ENCODE assay signal across 8 mouse cellular contexts in genomic region chr5:115271931-115272811, GRCm38 (mm10). TPM values are rescaled to one million over a fixed set of nuclear protein-coding genes. Genes with fewer than 3 reads are reported as not detected.
DNase-seq lines count a peak whose midpoint lies in the region; ATAC-seq lines count a peak whose summit lies in the region.

No protein-coding gene starts in this region.

- H3K4me2 ChIP-seq in forebrain, embryonic 15.5 days (replicated peaks), result peak overlapping the region; percentile 66
- peak overlapping the region; percentile 60 for H3K4me2 ChIP-seq in hindbrain, embryonic 14.5 days (replicated peaks)
- peak overlapping the region; percentile 56 for H3K4me2 ChIP-seq in midbrain, embryonic 15.5 days

- ATAC-seq in forebrain, embryonic 15.5 days (replicated peaks), result peak; percentile 20; the same call in 1 of the 2 replicates
- peak; percentile 61 for ATAC-seq in hindbrain, embryonic 14.5 days (ENCODE audit: low FRiP score)
- ATAC-seq in midbrain, embryonic 15.5 days (replicated peaks), result peak; percentile 62

- peak overlapping the region; percentile 90 for H3K27ac ChIP-seq in forebrain, embryonic 15.5 days (replicated peaks)
- peak overlapping the region; percentile 87 for H3K27ac ChIP-seq in hindbrain, embryonic 14.5 days
- H3K27ac ChIP-seq in midbrain, embryonic 15.5 days, result peak overlapping the region; percentile 93

- H3K27me3 ChIP-seq in forebrain, embryonic 15.5 days, result no peaks in the 10 kb centered on the region
- H3K27me3 ChIP-seq in hindbrain, embryonic 14.5 days (ENCODE audit: control insufficient read depth, insufficient read depth, low read length), result no peaks in the 10 kb centered on the region
- H3K27me3 ChIP-seq in midbrain, embryonic 15.5 days (replicated peaks), result no peaks in the 10 kb centered on the region

- 0 out of 2 replicates have a peak, but pooled peaks cover 8% of the 10 kb centered on the region for H3K36me3 ChIP-seq in forebrain, embryonic 15.5 days
- H3K36me3 ChIP-seq in hindbrain, embryonic 14.5 days (replicated peaks; ENCODE audit: control insufficient read depth, insufficient read depth), result peaks cover 17% of the 10 kb centered on the region
- H3K36me3 ChIP-seq in midbrain, embryonic 15.5 days (replicated peaks), result no peaks in the 10 kb centered on the region

- DNase-seq in layer of hippocampus, adult 11-12 months (ENCODE audit: low spot score), result peak; percentile 42
- DNase-seq in layer of hippocampus, adult 8-10 months (ENCODE audit: low spot score in 2 of 2), result no peak
- DNase-seq in adrenal gland, postnatal 4 days (ENCODE audit: low spot score in 2 of 2), result peak; percentile 18 to 21
- peak; percentile 26 for DNase-seq in hindbrain, embryonic 14.5 days (ENCODE audit: low spot score)
- DNase-seq in liver, result peak; percentile 70
- peak; percentile 30 to 43 for DNase-seq in spleen, postnatal 14 days (ENCODE audit: low spot score in 2 of 2)

- WGBS in forebrain, embryonic 15.5 days, result under 1% methylated on average over 68 of the region's 77 CpGs
- WGBS in hindbrain, embryonic 14.5 days, result under 1% methylated on average over 69 of the region's 77 CpGs
- under 1% methylated on average over 68 of the region's 77 CpGs for WGBS in midbrain, embryonic 15.5 days

- no peaks in the 10 kb centered on the region for H3K9me3 ChIP-seq in forebrain, embryonic 15.5 days
- H3K9me3 ChIP-seq in hindbrain, embryonic 14.5 days (ENCODE audit: control insufficient read depth, low read length), result no peaks in the 10 kb centered on the region
- no peaks in the 10 kb centered on the region for H3K9me3 ChIP-seq in midbrain, embryonic 15.5 days

- peak overlapping the region; percentile 94 for H3K4me3 ChIP-seq in forebrain, embryonic 15.5 days
- H3K4me3 ChIP-seq in hindbrain, embryonic 14.5 days (replicated peaks; ENCODE audit: low read length), result peak overlapping the region; percentile 90
- peak overlapping the region; percentile 92 for H3K4me3 ChIP-seq in midbrain, embryonic 15.5 days

- peaks cover 45% of the 10 kb centered on the region for H3K4me1 ChIP-seq in forebrain, embryonic 15.5 days
- peaks cover 24% of the 10 kb centered on the region for H3K4me1 ChIP-seq in hindbrain, embryonic 14.5 days (replicated peaks; ENCODE audit: control insufficient read depth, insufficient read depth, low read length)
- H3K4me1 ChIP-seq in midbrain, embryonic 15.5 days, result peaks cover 52% of the 10 kb centered on the region

- peak overlapping the region; percentile 95 for H3K9ac ChIP-seq in forebrain, embryonic 15.5 days (replicated peaks)
- H3K9ac ChIP-seq in hindbrain, embryonic 14.5 days, result peak overlapping the region; percentile 96
- peak overlapping the region; percentile 98 for H3K9ac ChIP-seq in midbrain, embryonic 15.5 days

RNA-seq across cellular contexts. Expression of gene Rnf10, which starts 0.5 kb away (rescaled TPM):
- total RNA-seq in layer of hippocampus, adult 8-10 months (2022), result 100 to 1,000 TPM; 226 to 251 (median 245) TPM
- 100 to 1,000 TPM; 214 to 224 TPM for total RNA-seq in adrenal gland, postnatal 4 days (2021)
- polyA plus RNA-seq in forebrain, embryonic 15.5 days (2015; fragmentation: Nextera tagmentation; extraction: Ambion mirVana), result 185 and 191 TPM in 2 replicates
- 101 and 113 TPM in 2 replicates for polyA plus RNA-seq in hindbrain, embryonic 14.5 days (2014; fragmentation: Nextera tagmentation; extraction: Ambion mirVana)
- 202 and 219 TPM in 2 replicates for polyA plus RNA-seq in midbrain, embryonic 15.5 days (2015; fragmentation: Nextera tagmentation; extraction: Ambion mirVana)

RNA-seq across cellular contexts. Expression of gene Coq5, which starts 7.3 kb away (rescaled TPM):
- total RNA-seq in layer of hippocampus, adult 8-10 months (2022), result 10 to 100 TPM; 38.7 to 45.6 (median 41.5) TPM
- total RNA-seq in adrenal gland, postnatal 4 days (2021), result 10 to 100 TPM; 54.4 to 59.8 TPM
- polyA plus RNA-seq in forebrain, embryonic 15.5 days (2015; fragmentation: Nextera tagmentation; extraction: Ambion mirVana), result 59.4 and 61.3 TPM in 2 replicates
- 52.5 and 57.6 TPM in 2 replicates for polyA plus RNA-seq in hindbrain, embryonic 14.5 days (2014; fragmentation: Nextera tagmentation; extraction: Ambion mirVana)
- polyA plus RNA-seq in midbrain, embryonic 15.5 days (2015; fragmentation: Nextera tagmentation; extraction: Ambion mirVana), result 57.0 and 57.2 TPM in 2 replicates

RNA-seq across cellular contexts. Expression of gene Dynll1, which starts 28.6 kb away (rescaled TPM):
- 100 to 1,000 TPM; 630 to 827 (median 734) TPM for total RNA-seq in layer of hippocampus, adult 8-10 months (2022)
- 100 to 1,000 TPM; 219 to 273 TPM for total RNA-seq in adrenal gland, postnatal 4 days (2021)
- polyA plus RNA-seq in forebrain, embryonic 15.5 days (2015; fragmentation: Nextera tagmentation; extraction: Ambion mirVana), result 1,446 and 1,524 TPM in 2 replicates
- polyA plus RNA-seq in hindbrain, embryonic 14.5 days (2014; fragmentation: Nextera tagmentation; extraction: Ambion mirVana), result 1,269 and 1,310 TPM in 2 replicates
- 1,095 and 1,182 TPM in 2 replicates for polyA plus RNA-seq in midbrain, embryonic 15.5 days (2015; fragmentation: Nextera tagmentation; extraction: Ambion mirVana)

RNA-seq across cellular contexts. Expression of gene Pop5, which starts 36.5 kb away (rescaled TPM):
- total RNA-seq in layer of hippocampus, adult 8-10 months (2022), result 100 to 1,000 TPM in 2 of 4 experiments, 10 to 100 TPM in 2; 89.0 to 104 (median 99.1) TPM
- 10 to 100 TPM; 45.9 to 46.8 TPM for total RNA-seq in adrenal gland, postnatal 4 days (2021)
- 96.9 and 98.6 TPM in 2 replicates for polyA plus RNA-seq in forebrain, embryonic 15.5 days (2015; fragmentation: Nextera tagmentation; extraction: Ambion mirVana)
- 107 and 114 TPM in 2 replicates for polyA plus RNA-seq in hindbrain, embryonic 14.5 days (2014; fragmentation: Nextera tagmentation; extraction: Ambion mirVana)
- polyA plus RNA-seq in midbrain, embryonic 15.5 days (2015; fragmentation: Nextera tagmentation; extraction: Ambion mirVana), result 93.6 and 94.4 TPM in 2 replicates

RNA-seq across cellular contexts. Expression of gene Srsf9, which starts 54.8 kb away (rescaled TPM):
- total RNA-seq in layer of hippocampus, adult 8-10 months (2022), result 10 to 100 TPM; 83.6 to 93.5 (median 86.2) TPM
- 10 to 100 TPM; 83.9 to 87.4 TPM for total RNA-seq in adrenal gland, postnatal 4 days (2021)
- polyA plus RNA-seq in forebrain, embryonic 15.5 days (2015; fragmentation: Nextera tagmentation; extraction: Ambion mirVana), result 200 and 204 TPM in 2 replicates
- polyA plus RNA-seq in hindbrain, embryonic 14.5 days (2014; fragmentation: Nextera tagmentation; extraction: Ambion mirVana), result 140 and 145 TPM in 2 replicates
- 142 and 146 TPM in 2 replicates for polyA plus RNA-seq in midbrain, embryonic 15.5 days (2015; fragmentation: Nextera tagmentation; extraction: Ambion mirVana)

Comparison
In these comparisons a context has a peak if more than half of its experiments do, and no peak if none do; other contexts are left out.
1. DNase-seq: peak in layer of hippocampus, adult 11-12 months (single experiment), adrenal gland, postnatal 4 days (2 of 2), hindbrain, embryonic 14.5 days (single experiment), liver (single experiment) and spleen, postnatal 14 days (2 of 2); none in layer of hippocampus, adult 8-10 months (0 of 2).
2. Peak in every context shown above with its lines, with median percentiles within 50 percentile points of each other: ATAC-seq, H3K27ac ChIP-seq, H3K4me2 ChIP-seq, H3K4me3 ChIP-seq and H3K9ac ChIP-seq.